Mouse (Mus musculus) G1E (cell line): ENCODE results near the gene Acta2.

ENCODE experiments used
- CTCF ChIP-seq: IDR thresholded peaks from 2 replicates; pipeline ENCODE4 v1.5.1; 2012; ENCODE audit warnings: low read depth, low read length, inconsistent platforms, mixed read lengths
- GATA1 ChIP-seq: IDR thresholded peaks from 2 replicates; pipeline ENCODE4 v1.6.1; 2012; ENCODE audit warnings: borderline replicate concordance, low read length, inconsistent platforms, mixed read lengths
- GATA2 ChIP-seq: IDR thresholded peaks from 2 replicates; pipeline ENCODE4 v1.6.1; 2012; ENCODE audit warnings: low read depth, low read length, inconsistent platforms, borderline replicate concordance
- TAL1 ChIP-seq: conservative IDR thresholded peaks from 2 replicates; pipeline ENCODE4 v1.6.1; 2012; ENCODE audit warnings: low read depth, low read length, inconsistent platforms, mixed read lengths

DNA sequence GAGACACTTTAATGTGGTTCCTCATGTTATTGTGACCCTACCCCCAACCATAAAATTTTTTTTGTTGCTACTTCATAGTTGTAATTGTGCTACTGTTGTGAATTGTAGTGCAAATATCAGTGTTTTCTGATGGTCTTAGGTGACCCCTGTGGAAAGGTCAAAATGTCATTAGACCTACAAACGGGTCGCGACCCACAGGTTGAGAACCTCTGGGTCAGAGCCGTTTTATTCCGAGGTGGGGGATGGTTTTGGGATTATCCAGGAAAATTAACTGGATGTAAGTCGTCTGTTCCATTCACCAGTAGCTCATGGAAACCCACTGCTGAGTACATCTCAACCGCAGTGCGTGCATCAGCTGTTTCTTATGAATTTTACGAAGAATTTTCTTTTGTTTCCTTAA, 61.7 kb downstream of the Acta2 start:
- TF ChIP-seq CTCF (no peak), TAL1 (no peak), GATA1 (no peak), GATA2 (no peak)
